Mouse (Mus musculus) G1E (cell line): Measurements from ENCODE around the gene Tox2.

Experiments
- CTCF ChIP-seq: IDR thresholded peaks from 2 replicates; pipeline ENCODE4 v1.5.1; 2012; ENCODE audit warnings: low read depth, low read length, inconsistent platforms, mixed read lengths
- GATA1 ChIP-seq: IDR thresholded peaks from 2 replicates; pipeline ENCODE4 v1.6.1; 2012; ENCODE audit warnings: borderline replicate concordance, low read length, inconsistent platforms, mixed read lengths
- TAL1 ChIP-seq: conservative IDR thresholded peaks from 2 replicates; pipeline ENCODE4 v1.6.1; 2012; ENCODE audit warnings: low read depth, low read length, inconsistent platforms, mixed read lengths

DNA sequence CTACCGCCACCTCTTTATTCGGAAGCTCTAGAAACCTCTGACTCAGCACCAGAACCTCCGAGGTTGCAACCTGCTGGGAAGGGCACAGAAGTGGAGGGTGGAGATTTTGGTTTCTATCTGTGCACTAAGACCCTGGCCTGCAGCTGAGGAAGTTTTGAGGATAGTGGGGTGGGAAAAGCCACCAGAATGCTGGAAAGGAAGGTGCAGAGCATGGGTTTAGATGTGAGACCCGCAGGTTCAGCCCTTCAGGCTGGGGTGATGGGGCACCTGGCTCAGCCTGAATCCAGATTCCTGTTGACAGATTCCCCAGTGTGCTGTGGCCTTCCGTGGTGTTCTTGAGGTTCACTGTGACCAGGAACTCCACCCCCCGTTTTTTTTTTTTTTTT, 2.3 kb downstream of the Tox2 start:
- no peak for TF ChIP-seq GATA1
- no peak for TF ChIP-seq CTCF
- TF ChIP-seq TAL1, result no peak
